Mouse (Mus musculus) bone marrow macrophage, adult 2 months (primary cell): Measurements from ENCODE around the gene Acot3.

Experiments
- CTCF ChIP-seq: IDR thresholded peaks from 2 replicates; pipeline ENCODE4 v1.5.1; 2012; ENCODE audit warnings: low read depth, mild to moderate bottlenecking, low read length, moderate library complexity
- POLR2A ChIP-seq: IDR thresholded peaks from 2 replicates; pipeline ENCODE4 v1.6.1; 2012; ENCODE audit warnings: mild to moderate bottlenecking, low read depth, low read length, borderline replicate concordance

DNA sequence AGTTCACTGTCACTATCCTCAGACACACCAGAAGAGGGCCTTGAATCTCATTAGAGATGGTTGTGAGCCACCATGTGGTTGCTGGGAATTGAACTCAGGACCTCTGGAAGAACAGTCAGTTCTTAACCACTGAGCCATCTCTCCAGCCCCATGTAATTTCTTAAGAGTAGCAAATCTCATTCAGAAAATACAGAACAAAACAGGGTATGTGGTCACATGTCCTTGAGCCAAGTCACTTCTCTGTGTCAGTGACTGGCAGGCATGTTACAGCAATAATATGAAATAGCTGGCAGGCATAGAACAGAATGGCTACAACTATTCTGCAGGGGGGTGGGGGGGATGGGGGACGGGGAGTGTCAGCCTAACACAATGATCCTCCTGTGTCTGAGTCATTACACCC lies 48.1 kb downstream of the Acot3 start:
- no peak for TF ChIP-seq POLR2A
- TF ChIP-seq CTCF: no peak
